Mouse (Mus musculus) cerebellum, adult 2 months (tissue): Measurements from ENCODE around the gene Poldip3.

Source experiments
- CTCF ChIP-seq: fragments of 200-500 bp; IDR thresholded peaks from 2 replicates; pipeline ENCODE4 v1.5.1; 2011; ENCODE audit warnings: low read depth, mild to moderate bottlenecking, control low read depth, low read length, moderate library complexity, borderline replicate concordance; ENCODE audit not compliant: insufficient read depth
- POLR2A ChIP-seq: fragments of 200-500 bp; IDR thresholded peaks from 2 replicates; pipeline ENCODE4 v1.6.1; 2011; ENCODE audit warnings: low read length, control low read depth, borderline replicate concordance; ENCODE audit not compliant: insufficient read depth

GRCm38 (mm10) chr15:83169772-83170722, 20.9 kb upstream of the Poldip3 start:
- TF ChIP-seq POLR2A (no peak), CTCF (no peak)
